Mouse (Mus musculus) ES-E14 (cell line): ENCODE data around the gene Nipal3.

Experiments used
- CHD2 ChIP-seq: IDR thresholded peaks from 2 replicates; pipeline ENCODE4 v1.6.1; 2014; ENCODE audit warnings: mild to moderate bottlenecking, low read depth, low read length, inconsistent platforms
- ZC3H11A ChIP-seq: IDR thresholded peaks from 2 replicates; pipeline ENCODE4 v1.6.1; 2012; ENCODE audit warnings: low read depth, mild to moderate bottlenecking, inconsistent platforms, low read length, borderline replicate concordance

DNA sequence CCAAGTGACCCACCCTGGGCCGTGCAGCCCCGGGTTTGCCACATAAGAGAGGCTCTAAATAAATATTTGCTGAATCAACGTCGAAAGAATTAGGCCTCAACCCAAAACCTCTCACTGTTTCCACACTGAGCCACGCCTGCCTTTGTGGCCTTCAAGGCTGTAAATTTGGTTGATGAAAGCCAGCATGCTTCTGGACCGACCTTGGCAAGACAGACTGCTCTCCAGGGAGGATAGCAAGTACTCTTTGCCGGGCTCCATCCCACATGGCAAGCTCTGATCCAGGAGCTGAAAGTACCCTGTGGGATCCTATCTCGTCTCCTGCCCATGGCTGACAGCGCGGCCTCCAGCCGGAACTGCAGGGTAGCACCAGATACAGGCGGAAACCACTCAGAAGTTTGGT, 14.7 kb upstream of the Nipal3 start:
- no peak for TF ChIP-seq ZC3H11A
- TF ChIP-seq CHD2: no peak
